Mouse (Mus musculus) limb, embryonic 13.5 days (tissue): ENCODE results near the gene Rrp1. TPM values are rescaled to one million over a fixed set of nuclear protein-coding genes. Genes with fewer than 3 reads are reported as not detected.

Experiments used
- ATAC-seq: fragments of 200-750 bp; cut with Nextera tagmentation; 2 replicates; pipeline ENCODE4 v1.8.0; 2017; ENCODE audit warnings: low read depth, moderate number of reproducible peaks, moderate TSS enrichment; ENCODE audit not compliant: low FRiP score
- H3K27ac ChIP-seq: fragments of 300-500 bp; sonication (generic); 2 replicates; pipeline ENCODE4 v1.5.1; 2015; ENCODE audit warnings: inconsistent platforms, mild to moderate bottlenecking, moderate library complexity
- H3K27me3 ChIP-seq: fragments of 300-500 bp; sonication (generic); 2 replicates; pipeline ENCODE4 v1.6.1; 2015; ENCODE audit warnings: mild to moderate bottlenecking, inconsistent platforms
- H3K36me3 ChIP-seq: fragments of 300-500 bp; sonication (generic); 2 replicates; pipeline ENCODE4 v1.6.1; 2015; ENCODE audit warnings: inconsistent platforms, mild to moderate bottlenecking, moderate library complexity
- H3K4me1 ChIP-seq: fragments of 300-500 bp; sonication (generic); 2 replicates; pipeline ENCODE4 v1.6.1; 2015; ENCODE audit warnings: inconsistent platforms
- H3K4me2 ChIP-seq: fragments of 300-500 bp; sonication (generic); replicated peaks from 2 replicates; pipeline ENCODE4 v1.6.1; 2015; ENCODE audit warnings: inconsistent platforms, mild to moderate bottlenecking, moderate library complexity
- H3K4me3 ChIP-seq: fragments of 300-500 bp; sonication (generic); 2 replicates; pipeline ENCODE4 v1.5.1; 2015; ENCODE audit warnings: moderate library complexity, mild to moderate bottlenecking, inconsistent platforms
- H3K9ac ChIP-seq: fragments of 300-500 bp; sonication (generic); 2 replicates; pipeline ENCODE4 v1.6.1; 2015; ENCODE audit warnings: mild to moderate bottlenecking, inconsistent platforms
- H3K9me3 ChIP-seq: fragments of 300-500 bp; sonication (generic); 2 replicates; pipeline ENCODE4 v1.6.1; 2016; ENCODE audit warnings: inconsistent platforms
- WGBS: fragments of 180-500 bp; shearing (Covaris S2); methylation state at CpG from one replicate; pipeline ENCODE4 v1.1.7; 2015; 5-methylcytosine and 5-hydroxymethylcytosine counted together
- microRNA-seq: library from miRNA; unstranded; fragments of <30 nt; microRNA quantifications from one replicate; pipeline ENCODE4, GENCODE M21; 2016
- polyA plus RNA-seq: library from polyadenylated mRNA; unstranded; fragments of >200 nt; fragmentation: Nextera tagmentation; extraction: Ambion mirVana; gene quantifications from 2 replicates; pipeline ENCODE4 v1.2.1, GENCODE M21; 2015

The Rrp1 gene
- polyA plus RNA-seq, 1 experiment from 2014 or later = 326 TPM

GRCm38 (mm10) chr10:78352666-78353030 is 60.2 kb downstream of the Rrp1 start:
- peaks cover 4% of the 10 kb centered on the region; the same call in 1 of the 2 replicates for H3K36me3 ChIP-seq
- peak; percentile 21; the same call in 1 of the 2 replicates for ATAC-seq
- no peaks in the 10 kb centered on the region for H3K9me3 ChIP-seq
- WGBS = 15% methylated on average over 8 of the region's 8 CpGs
- H3K4me2 ChIP-seq = peak overlapping the region; percentile 83
- H3K27me3 ChIP-seq = peaks cover 5% of the 10 kb centered on the region; the same call in 1 of the 2 replicates
- peaks cover 36% of the 10 kb centered on the region for H3K4me1 ChIP-seq
- H3K4me3 ChIP-seq = peak overlapping the region; percentile 86
- H3K9ac ChIP-seq = peak overlapping the region; percentile 95
- peak overlapping the region; percentile 70; the same call in 1 of the 2 replicates for H3K27ac ChIP-seq

GRCm38 (mm10) chr10:78351887-78352665 is 60.8 kb downstream of the Rrp1 start, which contains the start of gene Agpat3:
TSS of gene Agpat3 (minus strand) at chr10:78352489.
- peak within 1 kb of the TSS; percentile 95 for H3K9ac ChIP-seq

GRCm38 (mm10) chr10:78351564-78351886 is 61.3 kb downstream of the Rrp1 start:
- Histone ChIP-seq H3K9me3 (no peaks in the 10 kb centered on the region), H3K27me3 (peaks cover 5% of the 10 kb centered on the region; the same call in 1 of the 2 replicates), H3K4me1 (peaks cover 33% of the 10 kb centered on the region), H3K4me3 (peak overlapping the region; percentile 86), H3K36me3 (peaks cover 4% of the 10 kb centered on the region; the same call in 1 of the 2 replicates), H3K4me2 (peak overlapping the region; percentile 83), H3K27ac (peak overlapping the region; percentile 70), H3K9ac (peak overlapping the region; percentile 95)
- under 1% methylated on average over 13 of the region's 13 CpGs for WGBS
- no peak for ATAC-seq

More at GRCm38 (mm10) chr10:78351887-78352665, 60.8 kb downstream of the Rrp1 start, which contains the start of gene Agpat3:
- peak; percentile 72; the same call in 1 of the 2 replicates for ATAC-seq
- H3K4me2 ChIP-seq = peak within 1 kb of the TSS; percentile 83
- peaks cover 4% of the 10 kb centered on the region; the same call in 1 of the 2 replicates for H3K36me3 ChIP-seq
- H3K9me3 ChIP-seq = no peaks in the 10 kb centered on the region
- H3K27ac ChIP-seq = peak within 1 kb of the TSS; percentile 70
- peak within 1 kb of the TSS; percentile 86 for H3K4me3 ChIP-seq
- under 1% methylated on average over 73 of the region's 113 CpGs for WGBS
- H3K4me1 ChIP-seq = peaks cover 36% of the 10 kb centered on the region
- H3K27me3 ChIP-seq = peaks cover 5% of the 10 kb centered on the region; the same call in 1 of the 2 replicates

- H3K36me3 ChIP-seq = peaks cover 4% of the 10 kb centered on the region; the same call in 1 of the 2 replicates
- peak overlapping the region; percentile 95 for H3K9ac ChIP-seq
- 30% methylated on average over 6 of the region's 6 CpGs for WGBS
- peak overlapping the region; percentile 83 for H3K4me2 ChIP-seq
- H3K27ac ChIP-seq = no peak overlapping the region
- peaks cover 5% of the 10 kb centered on the region; the same call in 1 of the 2 replicates for H3K27me3 ChIP-seq
- no peak for ATAC-seq
- H3K4me1 ChIP-seq = peaks cover 30% of the 10 kb centered on the region
- H3K4me3 ChIP-seq = peak overlapping the region; percentile 86
- H3K9me3 ChIP-seq = no peaks in the 10 kb centered on the region
Measured at GRCm38 (mm10) chr10:78350796-78351556, 61.9 kb downstream of the Rrp1 start.

Small RNAs within 50 kb of the gene (microRNA-seq; reads per million reads assigned to microRNA genes)
- gene Mir6410 (not detected), gene Mir6907 (0.52 reads per million), gene Mir6908 (0.70 reads per million)

Other genes starting within 250 kb of the Rrp1 start
- gene D10Jhu81e, start 243.3 kb downstream of the Rrp1 start, polyA plus RNA-seq = 34.7 and 34.8 TPM in 2 replicates
- 21.1 and 22.5 TPM in 2 replicates for gene Pwp2, start 227.9 kb downstream of the Rrp1 start, polyA plus RNA-seq
- gene Trappc10, start 168.4 kb downstream of the Rrp1 start, polyA plus RNA-seq = 12.6 and 13.3 TPM in 2 replicates
- 52.4 and 54.9 TPM in 2 replicates for gene Agpat3, start 60.6 kb downstream of the Rrp1 start, polyA plus RNA-seq
- gene Cstb, start 12.6 kb upstream of the Rrp1 start, polyA plus RNA-seq = 202 and 212 TPM in 2 replicates
- 12.0 and 13.6 TPM in 2 replicates for gene Pdxk, start 51.9 kb upstream of the Rrp1 start, polyA plus RNA-seq
- not detected in 2 replicates for gene Olfr1358, start 104.4 kb upstream of the Rrp1 start, polyA plus RNA-seq
- gene Ilvbl, start 161.3 kb upstream of the Rrp1 start, polyA plus RNA-seq = 59.2 and 66.7 TPM in 2 replicates
- gene Syde1, start 178.9 kb upstream of the Rrp1 start, polyA plus RNA-seq = 27.0 and 27.4 TPM in 2 replicates
- not detected in 2 replicates for gene Olfr1357, start 205.0 kb upstream of the Rrp1 start, polyA plus RNA-seq